Mouse (Mus musculus) v-Abl transformed pro-B cells (cell line): ENCODE measurements around the gene Rbm28.

Source experiments
- in situ Hi-C, 2 experiments: fragments of 400-800 bp; cut with MboI; formaldehyde crosslinking; loops; one replicate each; pipeline ENCODE4 v1.15.1; 2025; ENCODE audit not compliant: unreplicated experiment in 2 of 2

Rbm28 gene

DNA sequence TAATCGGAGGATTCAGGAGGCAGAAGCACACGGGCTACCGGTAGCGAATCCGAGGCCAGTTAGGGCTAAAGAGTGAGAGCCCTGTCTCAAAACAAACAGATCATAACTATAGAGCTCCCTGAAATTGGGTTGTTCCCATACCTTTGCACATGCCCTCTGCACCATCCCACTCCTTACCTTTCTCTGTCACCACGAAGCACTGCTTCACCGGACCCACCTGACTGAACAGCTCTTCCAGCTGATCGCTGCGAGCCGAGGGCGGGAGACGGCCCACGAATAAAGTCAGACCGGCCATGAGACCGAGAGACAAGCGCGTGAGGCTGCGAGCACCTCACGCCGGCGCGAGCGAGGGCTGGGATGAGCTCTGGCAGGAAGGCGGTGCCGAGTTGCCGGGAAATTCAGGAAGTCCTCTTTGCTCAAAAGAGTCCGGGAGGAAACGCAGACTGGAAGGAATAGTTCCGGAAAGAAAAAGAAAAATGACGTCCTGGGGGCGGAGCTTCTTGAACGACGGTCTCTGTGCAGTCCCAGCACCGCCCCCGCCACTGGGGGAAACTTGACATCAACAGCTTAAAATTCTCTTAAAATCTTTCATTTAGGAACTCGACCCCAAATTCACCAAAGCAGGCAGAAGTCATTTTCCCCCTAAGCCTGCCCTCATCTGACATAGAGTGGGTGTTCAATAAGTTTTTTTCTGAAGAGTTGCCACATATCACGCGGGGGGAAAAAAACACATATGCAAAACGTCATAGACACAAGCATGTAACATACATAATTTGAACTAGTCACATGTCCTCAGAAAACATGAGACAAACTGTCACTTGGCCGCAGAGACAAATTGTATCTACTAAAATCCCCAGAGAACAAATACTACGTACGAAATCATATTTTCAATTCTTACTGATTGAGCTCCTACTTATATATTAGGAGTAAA, at the start of gene Rbm28:
Rbm28 (minus strand) TSS at position 693 of the 931 bp plus-strand sequence.
- in situ Hi-C loops: loop anchor here (5.0 to 25.0 kb wide), 10 partner anchors 38 to 1223 kb away; partner anchors contain the start of genes Fam71f2 (in 2 of the 2) and Zc3hc1 (in 1 of the 2)

GRCm38 (mm10) chr6:29214245-29214644, 49.4 kb upstream of the Rbm28 start:
- in situ Hi-C loops: loop anchor here in 1 of 2 experiments (10.0 kb wide), 1 partner anchor 729 kb away; no protein-coding TSS in a partner anchor

- in situ Hi-C loops: loop anchor here in 1 of 2 experiments (10.0 kb wide), 1 partner anchor 729 kb away; no protein-coding TSS in a partner anchor
Observed at GRCm38 (mm10) chr6:29213436-29213835, 48.6 kb upstream of the Rbm28 start.

GRCm38 (mm10) chr6:29211806-29212492, 47.1 kb upstream of the Rbm28 start:
- in situ Hi-C loops: loop anchor here in 1 of 2 experiments (10.0 kb wide), 1 partner anchor 727 kb away; no protein-coding TSS in a partner anchor

GRCm38 (mm10) chr6:29211146-29211545, 46.3 kb upstream of the Rbm28 start:
- in situ Hi-C loops: loop anchor here in 1 of 2 experiments (10.0 kb wide), 1 partner anchor 726 kb away; no protein-coding TSS in a partner anchor

DNA sequence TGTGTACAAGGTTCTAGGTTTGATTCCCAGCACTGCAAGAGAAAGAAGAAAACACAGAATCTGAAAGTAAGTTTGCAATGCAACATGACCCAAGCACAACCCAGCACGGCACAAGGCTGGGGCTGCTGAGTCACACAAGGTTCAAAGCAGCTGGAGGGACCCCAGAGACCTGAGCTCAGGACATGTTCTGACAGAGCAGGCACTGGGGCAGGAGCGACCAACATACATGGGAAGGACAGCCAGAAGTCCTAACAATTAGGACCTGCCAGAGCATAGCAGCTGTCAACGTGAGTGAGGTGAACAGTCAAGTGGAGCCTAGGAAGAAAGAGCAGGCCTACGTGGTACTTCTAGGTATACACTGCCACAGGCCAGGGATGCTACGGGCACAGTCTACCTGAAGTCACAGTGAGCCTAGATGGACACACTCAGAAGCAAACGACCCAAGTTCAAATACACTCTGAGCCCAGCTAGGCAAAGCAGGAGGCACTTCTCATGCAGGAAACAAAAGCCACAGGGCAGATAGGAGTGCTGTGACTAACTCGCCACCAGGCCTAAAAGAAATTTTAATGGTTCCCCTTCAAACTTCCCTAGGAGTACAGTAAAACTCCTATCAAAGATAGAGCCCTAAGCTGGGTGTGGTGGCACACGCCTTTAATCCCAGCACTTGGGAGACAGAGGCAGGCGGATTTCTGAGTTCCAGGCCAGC, 45.6 kb upstream of the Rbm28 start:
- in situ Hi-C loops: loop anchor here in 1 of 2 experiments (10.0 kb wide), 1 partner anchor 726 kb away; no protein-coding TSS in a partner anchor

DNA sequence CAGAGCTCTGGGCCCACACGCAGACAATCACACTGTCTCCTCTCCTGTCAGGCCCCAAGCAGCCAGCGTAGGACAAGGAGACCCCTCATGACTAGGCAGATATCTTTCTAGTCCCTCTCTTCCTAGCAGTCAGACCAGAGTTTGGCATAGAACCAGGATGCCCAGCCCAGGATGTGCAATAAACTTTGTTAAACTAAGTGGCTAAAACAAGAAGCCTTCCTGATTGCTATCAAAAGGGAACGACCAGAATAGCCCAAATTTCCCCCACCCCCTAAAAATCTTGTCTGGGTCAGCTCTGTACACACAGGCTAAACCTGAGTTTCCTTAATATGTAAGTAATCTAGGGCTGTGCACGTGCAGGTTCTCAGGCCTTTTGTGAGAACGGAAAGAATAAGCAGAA, 43.4 kb upstream of the Rbm28 start:
- in situ Hi-C loops: loop anchor here (5.0 to 10.0 kb wide), 2 partner anchors 69 to 327 kb away; partner anchors contain the start of gene Fam71f2 (in 2 of the 2)

- in situ Hi-C loops: loop anchor here (5.0 to 10.0 kb wide), 2 partner anchors 70 to 328 kb away; partner anchors contain the start of gene Fam71f2 (in 2 of the 2)
Observed at GRCm38 (mm10) chr6:29207017-29207416, 42.2 kb upstream of the Rbm28 start.

- in situ Hi-C loops: loop anchor here (5.0 to 10.0 kb wide), 2 partner anchors 71 to 329 kb away; partner anchors contain the start of gene Fam71f2 (in 2 of the 2)
Observed at GRCm38 (mm10) chr6:29206006-29206405, 41.2 kb upstream of the Rbm28 start.

GRCm38 (mm10) chr6:29204932-29205614, 40.3 kb upstream of the Rbm28 start:
- in situ Hi-C loops: loop anchor here (5.0 to 10.0 kb wide), 5 partner anchors 32 to 330 kb away; partner anchors contain the start of genes Fam71f2 (in 2 of the 2) and Rbm28 (in 2 of the 2)

DNA sequence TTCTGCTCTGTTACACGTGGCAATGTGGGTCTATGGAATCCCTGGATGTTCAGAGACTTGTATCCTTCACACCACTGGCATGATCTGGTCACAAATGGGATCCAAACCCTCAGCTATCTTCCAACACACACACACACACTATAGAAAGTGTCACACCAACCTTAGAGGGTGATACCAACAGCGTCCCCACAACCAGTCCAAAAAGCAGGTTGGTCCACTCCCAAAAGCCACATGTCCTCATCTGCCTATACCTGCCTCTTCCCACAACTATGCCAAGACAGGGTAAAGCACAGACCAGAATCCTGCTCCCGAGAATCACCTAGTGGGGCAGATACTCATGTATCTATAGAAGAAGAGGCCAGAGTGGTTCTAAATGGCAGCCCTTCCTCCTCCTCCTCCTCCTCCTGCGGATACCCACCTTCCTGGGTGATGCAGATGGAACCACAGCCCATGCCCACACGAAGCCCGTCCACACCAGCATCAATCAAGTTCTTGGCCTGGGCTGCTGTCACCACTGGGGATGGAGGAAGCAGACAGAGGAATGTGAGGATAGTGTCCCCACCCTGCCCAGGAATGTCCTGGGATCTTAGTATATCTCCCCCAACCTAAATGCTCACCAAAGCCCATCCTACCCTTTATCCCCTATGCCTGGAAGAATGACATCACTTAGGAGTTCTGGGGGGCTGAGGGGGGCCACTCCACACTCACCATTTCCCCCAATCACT, 39.2 kb upstream of the Rbm28 start:
- in situ Hi-C loops: loop anchor here (5.0 to 10.0 kb wide), 4 partner anchors 33 to 331 kb away; partner anchors contain the start of gene Rbm28 (in 2 of the 2)

DNA sequence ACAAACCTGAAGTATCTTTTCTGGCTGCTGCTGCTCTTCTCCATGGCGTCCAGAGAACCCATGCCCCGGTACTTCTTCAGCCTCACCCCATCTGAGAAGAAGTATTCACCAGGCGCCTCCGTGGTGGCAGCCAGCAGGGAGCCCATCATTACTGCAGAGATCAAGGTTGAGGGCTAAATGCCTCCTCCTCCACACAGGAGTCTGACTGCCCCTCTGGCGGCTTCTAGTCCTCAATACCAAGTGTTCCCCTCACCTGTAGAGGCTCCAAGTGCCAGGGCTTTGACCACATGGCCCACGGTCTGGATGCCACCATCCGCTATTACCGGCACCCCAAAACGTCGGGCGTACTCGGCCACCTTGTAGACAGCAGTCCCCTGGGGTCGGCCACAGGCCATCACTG, 38.3 kb upstream of the Rbm28 start:
- in situ Hi-C loops: loop anchor here (5.0 to 10.0 kb wide), 4 partner anchors 34 to 332 kb away; partner anchors contain the start of gene Rbm28 (in 2 of the 2)

- in situ Hi-C loops: loop anchor here (5.0 to 10.0 kb wide), 4 partner anchors 35 to 333 kb away; partner anchors contain the start of gene Rbm28 (in 2 of the 2)
Observed at GRCm38 (mm10) chr6:29201988-29202387, 37.2 kb upstream of the Rbm28 start.

DNA sequence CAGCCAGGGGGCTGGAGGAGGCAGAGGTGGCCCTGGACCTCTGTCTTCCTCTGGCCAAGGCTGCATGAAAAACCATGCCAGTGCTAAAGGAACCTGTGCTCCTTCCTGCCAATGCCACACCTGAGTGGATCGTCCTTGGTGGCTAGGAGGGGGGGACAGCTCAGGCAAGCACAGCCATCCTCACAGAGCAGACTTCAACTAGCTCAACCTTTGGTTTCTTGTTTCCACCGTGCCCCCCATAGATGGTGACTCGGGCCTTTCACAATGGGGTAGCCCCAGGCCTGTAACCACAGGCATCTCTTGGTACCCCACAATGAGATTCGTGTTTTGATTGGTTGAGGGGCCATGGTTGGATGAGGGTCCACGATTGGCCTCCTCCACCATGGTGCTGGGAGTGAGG, 36.5 kb upstream of the Rbm28 start:
- in situ Hi-C loops: loop anchor here (5.0 to 10.0 kb wide), 4 partner anchors 34 to 333 kb away; partner anchors contain the start of gene Rbm28 (in 2 of the 2)

GRCm38 (mm10) chr6:29200496-29200895, 35.7 kb upstream of the Rbm28 start:
- in situ Hi-C loops: loop anchor here (5.0 to 10.0 kb wide), 4 partner anchors 33 to 334 kb away; partner anchors contain the start of gene Rbm28 (in 2 of the 2)

- in situ Hi-C loops: no loop called here
Observed at GRCm38 (mm10) chr6:29199223-29199855, 34.5 kb upstream of the Rbm28 start.

- in situ Hi-C loops: no loop called here
Observed at GRCm38 (mm10) chr6:29198309-29199222, 33.8 kb upstream of the Rbm28 start.
